Mouse (Mus musculus) c-Kit-negative CD71-positive TER-119-positive erythroid progenitor cells, embryonic 14.5 days (primary cell): ENCODE measurements around the gene Gm498.

Source experiments
- DNase-seq: peaks from one replicate; pipeline ENCODE4 v3.0.0-alpha.2; 2013; ENCODE audit warnings: low read depth, low spot score

Gene Gm498

DNA sequence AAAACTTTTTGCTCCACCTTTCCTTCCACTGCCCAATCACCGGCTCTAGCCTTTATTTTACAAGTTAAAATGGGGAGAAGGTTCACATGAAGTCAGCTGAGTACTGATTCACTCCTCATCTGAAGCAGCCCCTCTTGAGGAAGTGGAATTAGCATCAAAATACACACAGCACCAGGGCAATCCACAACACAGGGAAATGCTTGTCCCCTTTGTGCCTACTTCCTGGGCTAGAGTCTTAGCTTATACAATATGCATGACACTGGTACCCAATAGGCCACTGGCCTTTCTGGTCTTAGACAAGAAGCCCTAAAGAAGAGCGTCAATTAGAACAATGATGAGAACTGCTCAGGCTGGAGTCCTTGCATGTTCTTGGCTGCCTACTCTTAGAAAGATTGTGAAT is 25.7 kb downstream of the Gm498 start:
- DNase-seq, result no peak

DNA sequence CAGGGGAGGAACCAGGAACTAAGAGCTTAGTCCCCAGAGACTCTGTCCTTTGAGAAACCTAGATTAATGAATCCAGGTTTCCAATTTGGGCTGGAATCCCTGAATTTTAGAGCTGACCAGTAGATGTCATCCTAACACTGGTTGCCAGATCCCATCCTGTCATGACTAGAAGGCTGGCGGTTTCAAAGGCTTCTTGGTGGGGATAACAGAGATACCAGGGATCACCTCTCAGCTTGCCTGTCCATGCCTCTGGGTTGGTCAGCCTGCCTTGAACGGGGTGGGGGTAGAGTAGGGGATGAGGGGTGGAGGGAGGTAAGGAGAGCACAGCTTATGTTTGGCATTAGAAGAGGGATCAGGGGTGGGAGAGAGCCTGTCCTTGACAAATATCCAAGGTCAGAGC is 34.0 kb downstream of the Gm498 start:
- DNase-seq, result no peak

DNA sequence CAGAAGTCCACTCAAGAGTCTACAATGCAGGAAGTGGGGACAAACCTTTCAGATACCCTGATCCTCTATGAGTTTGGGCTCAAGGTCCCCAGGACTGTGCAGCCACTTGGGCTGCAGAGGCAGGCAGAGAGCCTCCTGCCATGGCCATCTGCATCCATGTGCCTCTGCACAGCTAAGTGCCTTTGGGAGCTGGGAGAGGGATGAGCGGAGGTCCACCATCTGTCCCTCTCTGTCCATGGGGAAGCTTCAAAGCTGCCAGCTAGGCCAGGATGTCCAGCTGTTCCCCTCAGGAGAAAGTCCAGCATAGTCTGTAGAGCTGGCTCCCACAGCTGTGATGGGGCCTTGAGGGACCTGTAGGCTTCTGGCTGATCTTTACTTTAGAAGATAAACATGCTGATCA is 38.5 kb downstream of the Gm498 start:
- DNase-seq, result no peak

DNA sequence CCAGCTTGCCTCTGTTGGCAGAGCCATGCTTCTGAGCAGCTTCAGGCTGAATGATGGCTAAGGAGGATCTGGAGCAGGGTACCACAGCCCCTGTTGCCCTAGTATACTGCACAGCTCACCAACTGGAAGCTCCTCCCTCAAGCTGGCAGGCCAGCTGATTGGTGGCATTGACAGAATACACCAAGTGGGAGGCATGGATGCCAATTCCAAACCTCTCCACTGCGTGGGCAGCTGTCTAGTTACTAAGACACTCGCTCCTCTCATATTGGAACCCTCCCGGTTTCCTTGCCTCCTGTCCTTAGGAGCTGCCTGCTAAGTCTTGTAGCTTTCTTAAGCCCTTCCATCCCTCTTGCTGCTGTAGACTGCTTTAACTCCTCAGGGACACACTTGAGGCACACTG is 39.0 kb downstream of the Gm498 start:
- DNase-seq, result no peak

DNA sequence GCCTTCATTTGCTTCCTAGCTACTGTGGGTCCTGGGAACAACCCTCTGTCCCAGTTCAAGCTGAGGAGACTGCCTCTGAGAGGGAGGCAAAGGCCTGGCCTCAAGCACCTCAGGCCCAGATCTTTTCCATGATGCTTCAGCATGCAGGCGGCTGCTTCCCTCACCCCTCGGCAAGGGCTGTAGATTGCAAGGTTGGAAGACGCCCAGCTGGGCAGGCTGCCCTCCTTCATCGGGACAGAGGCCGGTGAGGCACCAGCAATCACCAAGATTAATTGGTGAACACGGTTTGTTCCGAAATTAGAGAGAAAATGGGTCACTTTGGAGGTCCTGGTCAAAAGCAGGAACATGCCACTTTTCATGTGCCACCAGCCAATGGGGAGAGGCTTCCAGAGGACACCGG is 47.0 kb downstream of the Gm498 start:
- DNase-seq, result no peak

DNA sequence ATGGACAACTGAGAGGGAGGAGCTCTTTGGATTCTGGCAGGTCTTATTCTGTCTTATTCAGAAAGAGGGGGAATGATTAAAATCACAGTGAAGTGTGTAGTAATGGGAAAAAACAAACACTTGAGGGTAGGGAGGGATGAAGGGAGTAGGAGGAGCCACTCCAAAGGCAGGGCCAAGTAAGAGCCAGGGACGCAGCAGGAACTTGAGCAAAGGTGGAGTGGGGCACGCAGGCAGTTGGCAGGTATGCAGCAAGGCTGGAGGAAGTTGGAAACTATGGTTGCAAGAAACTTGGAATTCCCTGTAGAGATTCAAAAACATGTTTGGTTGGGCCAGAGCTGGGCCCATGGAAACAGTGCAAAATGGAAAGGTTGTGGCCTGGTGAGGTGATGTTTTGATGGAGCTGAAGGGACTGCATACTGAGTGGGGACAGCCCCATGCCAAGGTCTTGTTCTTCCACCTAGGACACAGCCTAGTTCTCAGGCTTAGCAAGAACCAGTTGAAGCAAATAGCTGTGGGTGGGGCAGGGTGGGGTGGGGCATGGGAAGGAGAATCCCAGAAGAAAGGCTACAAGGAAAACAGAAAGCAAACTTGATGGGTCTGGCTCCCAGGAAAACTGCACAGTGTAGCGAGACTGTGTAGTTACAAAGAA is 52.5 kb downstream of the Gm498 start:
- DNase-seq, result no peak

DNA sequence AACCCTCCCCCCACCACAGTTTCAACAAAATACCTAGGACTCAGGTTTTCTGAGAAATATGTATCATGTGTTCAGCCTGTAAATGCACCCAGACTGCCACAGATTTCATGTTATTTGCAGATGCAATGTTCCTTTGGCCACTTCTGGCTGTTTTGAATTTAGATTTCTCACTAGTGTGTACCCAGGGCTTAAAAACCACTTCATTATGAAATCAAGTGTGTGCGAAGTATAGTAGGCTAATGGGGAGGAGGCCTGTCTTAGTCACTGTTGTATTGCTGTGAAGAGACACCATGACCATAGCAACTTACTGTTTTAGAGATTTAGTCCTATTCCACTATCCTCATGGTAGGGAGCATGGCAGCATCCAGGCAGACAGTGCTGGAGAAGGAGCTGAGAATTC is 63.3 kb downstream of the Gm498 start:
- DNase-seq, result no peak

DNA sequence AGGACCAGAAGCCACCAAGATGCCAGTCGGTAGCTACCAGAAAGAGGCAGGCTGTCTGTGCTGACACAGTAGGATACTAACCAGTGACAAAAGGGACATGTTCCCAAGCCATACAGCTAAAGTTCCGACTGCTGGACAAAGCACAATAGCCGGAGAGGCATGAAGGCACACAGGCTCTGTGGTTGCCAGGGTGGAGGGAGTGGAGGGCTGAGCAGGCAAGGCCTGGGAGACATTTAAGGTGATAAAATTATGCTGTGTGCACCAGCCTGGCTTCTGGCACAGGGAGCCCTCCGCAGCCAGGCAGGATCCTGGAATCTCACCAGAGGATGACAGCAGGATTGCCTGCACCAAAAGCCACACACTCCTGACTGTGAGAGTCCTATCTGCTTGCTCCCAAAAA is 72.0 kb downstream of the Gm498 start:
- no peak for DNase-seq

DNA sequence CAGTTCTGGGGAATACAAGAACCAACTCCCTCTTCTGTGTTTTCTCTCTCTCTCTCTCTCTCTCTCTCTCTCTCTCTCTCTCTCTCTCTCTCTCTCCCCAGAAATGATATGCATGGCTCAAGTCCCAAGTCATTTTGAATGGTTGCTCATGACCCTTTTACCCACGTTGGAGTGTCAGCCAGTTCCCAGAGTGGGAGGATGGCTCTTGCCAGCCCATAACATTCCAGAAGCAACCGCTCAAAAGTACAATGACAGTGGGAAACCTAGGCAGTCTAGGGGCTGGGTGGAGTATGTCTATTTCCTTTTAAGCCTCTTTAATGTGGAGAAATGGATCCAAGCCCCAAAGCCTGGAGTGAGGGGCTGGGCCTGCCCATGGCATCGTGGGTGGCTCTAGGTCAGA is 72.8 kb downstream of the Gm498 start:
- no peak for DNase-seq

DNA sequence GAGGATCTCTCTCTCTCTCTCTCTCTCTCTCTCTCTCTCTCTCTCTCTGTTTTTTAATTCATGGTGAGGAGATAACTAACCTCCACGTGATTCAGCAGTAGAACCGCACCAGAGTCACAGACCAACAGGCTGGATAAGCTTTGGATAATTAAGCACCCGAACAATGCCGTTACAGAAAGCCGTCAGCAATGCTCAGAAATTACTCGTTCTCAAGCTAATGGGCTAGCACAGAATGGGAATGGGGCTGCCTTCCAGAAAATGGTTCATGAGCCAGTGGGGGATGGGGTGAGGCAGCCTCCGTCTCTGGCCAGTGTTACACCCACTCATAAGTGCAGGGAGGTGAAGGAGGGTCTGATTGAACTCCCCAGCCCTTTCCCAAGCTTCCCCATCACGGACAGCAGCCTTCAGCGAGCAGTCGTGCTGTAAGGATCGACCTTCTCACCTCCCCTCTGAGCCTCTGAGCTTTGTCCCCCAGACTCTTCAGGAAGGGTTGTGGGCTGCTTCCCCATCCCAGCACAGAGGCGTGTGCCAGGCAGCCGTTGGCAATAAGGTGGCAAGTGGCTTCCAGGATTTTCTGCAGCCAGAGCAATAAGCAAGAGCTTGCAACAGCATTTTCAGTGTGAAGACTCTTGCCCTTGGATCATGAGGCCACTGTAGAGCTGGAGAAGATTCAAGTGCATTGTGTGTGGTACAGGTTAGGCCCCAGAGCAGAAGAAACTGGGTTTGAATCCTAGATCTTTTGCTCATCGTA is 76.5 kb downstream of the Gm498 start:
- DNase-seq, result no peak

DNA sequence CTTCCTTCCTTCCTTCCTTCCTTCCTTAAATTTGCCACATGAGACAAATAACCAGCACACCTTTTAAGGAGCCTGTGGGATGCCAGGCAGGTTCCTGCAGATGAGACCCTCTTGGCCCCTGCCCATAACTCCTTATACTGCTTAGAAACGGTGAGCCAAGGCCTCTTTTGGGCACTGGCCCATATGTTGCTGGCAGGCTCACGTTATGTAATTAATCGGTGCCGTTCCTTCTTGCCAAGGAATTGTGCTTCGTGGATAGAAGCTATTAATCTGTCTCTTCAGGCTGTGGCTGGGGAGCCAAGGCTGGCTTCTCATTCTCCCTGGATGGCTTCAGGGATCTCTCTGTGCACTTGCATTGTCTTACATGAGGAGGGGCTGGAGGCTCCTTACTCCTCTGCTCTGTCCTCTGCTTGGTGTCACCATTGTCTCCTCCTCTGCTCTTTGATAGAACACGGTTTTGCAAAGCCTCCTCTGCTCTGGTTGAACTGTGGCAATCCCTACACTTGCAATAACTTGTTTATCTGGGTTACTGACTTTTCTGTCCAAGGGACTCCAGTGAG is 77.9 kb downstream of the Gm498 start:
- DNase-seq, result no peak
